Mouse (Mus musculus) frontal cortex, postnatal 14 days (tissue): ENCODE data around the gene Tmem236.

Experiments
- DNase-seq, 2 experiments: peaks; one replicate each; pipeline ENCODE4 v3.0.0; 2022; ENCODE audit warnings: low spot score in 2 of 2

The Tmem236 gene

GRCm38 (mm10) chr2:14174334-14174733, at the start of gene Tmem236:
Tmem236 (plus strand) TSS chr2:14174523.
- no peak for DNase-seq

- no peak for DNase-seq
Measured at GRCm38 (mm10) chr2:14126387-14126786, 47.9 kb upstream of the Tmem236 start.

- DNase-seq, result no peak
Measured at GRCm38 (mm10) chr2:14127629-14128028, 46.7 kb upstream of the Tmem236 start.

GRCm38 (mm10) chr2:14130641-14131339, 43.5 kb upstream of the Tmem236 start:
- DNase-seq, result no peak

- no peak for DNase-seq
Measured at GRCm38 (mm10) chr2:14132468-14133326, 41.6 kb upstream of the Tmem236 start.

GRCm38 (mm10) chr2:14136906-14137305, 37.4 kb upstream of the Tmem236 start:
- no peak for DNase-seq

- no peak for DNase-seq
Measured at GRCm38 (mm10) chr2:14139590-14139989, 34.7 kb upstream of the Tmem236 start.

GRCm38 (mm10) chr2:14140044-14140443, 34.3 kb upstream of the Tmem236 start:
- no peak for DNase-seq

GRCm38 (mm10) chr2:14145311-14145710, 29.0 kb upstream of the Tmem236 start:
- no peak for DNase-seq

GRCm38 (mm10) chr2:14146913-14147312, 27.4 kb upstream of the Tmem236 start:
- DNase-seq, result no peak

- no peak for DNase-seq
Measured at GRCm38 (mm10) chr2:14150829-14151228, 23.5 kb upstream of the Tmem236 start.

GRCm38 (mm10) chr2:14151854-14152253, 22.5 kb upstream of the Tmem236 start:
- DNase-seq, result no peak

- no peak for DNase-seq
Measured at GRCm38 (mm10) chr2:14159047-14159446, 15.3 kb upstream of the Tmem236 start.

- DNase-seq, result no peak
Measured at GRCm38 (mm10) chr2:14159756-14160155, 14.6 kb upstream of the Tmem236 start.

- no peak for DNase-seq
Measured at GRCm38 (mm10) chr2:14164459-14165030, 9.8 kb upstream of the Tmem236 start.

- DNase-seq, result no peak
Measured at GRCm38 (mm10) chr2:14165066-14165465, 9.3 kb upstream of the Tmem236 start.

GRCm38 (mm10) chr2:14165618-14166344, 8.5 kb upstream of the Tmem236 start:
- DNase-seq, result no peak

GRCm38 (mm10) chr2:14167721-14168120, 6.6 kb upstream of the Tmem236 start:
- DNase-seq, result no peak

GRCm38 (mm10) chr2:14176460-14177193, 2.3 kb downstream of the Tmem236 start:
- DNase-seq, result no peak

GRCm38 (mm10) chr2:14184375-14184774, 10.1 kb downstream of the Tmem236 start:
- no peak for DNase-seq

GRCm38 (mm10) chr2:14190684-14191083, 16.4 kb downstream of the Tmem236 start:
- DNase-seq, result no peak
